Mouse (Mus musculus) kidney, adult 2 months (tissue): ENCODE data around the gene Hes1.

ENCODE experiments used
- CTCF ChIP-seq: fragments of 200-500 bp; conservative IDR thresholded peaks from 2 replicates; pipeline ENCODE4 v1.5.1; 2011; ENCODE audit warnings: low read depth, mild to moderate bottlenecking, control low read depth, low read length, moderate library complexity, mixed read lengths; ENCODE audit not compliant: insufficient read depth, insufficient read length
- POLR2A ChIP-seq: fragments of 200-500 bp; IDR thresholded peaks from one replicate; pipeline ENCODE4 v1.6.1; 2011; ENCODE audit warnings: low read depth, low read length, control low read depth

DNA sequence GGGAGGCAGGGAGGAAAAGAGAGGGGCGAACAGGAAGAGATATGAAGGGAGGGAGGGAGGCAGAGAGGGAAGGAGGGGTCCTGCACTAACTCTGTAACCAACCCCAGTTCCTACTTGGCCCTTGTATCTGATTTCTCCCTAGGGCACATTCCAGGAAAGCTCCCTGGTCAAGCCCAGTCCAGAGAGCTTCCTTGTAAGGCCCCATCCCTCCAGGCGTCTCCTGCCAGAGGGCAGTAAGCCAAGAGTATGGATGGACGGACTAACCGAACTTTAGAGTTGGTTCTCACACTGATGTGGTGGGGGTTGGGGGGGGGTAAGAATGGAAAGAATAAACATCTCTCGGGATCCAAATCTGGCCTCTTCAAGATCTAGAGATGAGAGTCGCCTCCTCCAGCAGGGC is 29.7 kb upstream of the Hes1 start:
- TF ChIP-seq CTCF: no peak
- TF ChIP-seq POLR2A: no peak
